Mouse (Mus musculus) forebrain, embryonic 12.5 days (tissue): ENCODE data around the gene Maml3. TPM values are rescaled to one million over a fixed set of nuclear protein-coding genes. Genes with fewer than 3 reads are reported as not detected.

Experiments used
- ATAC-seq: fragments of 200-750 bp; cut with Nextera tagmentation; 2 replicates; pipeline ENCODE4 v1.8.0; 2017; ENCODE audit warnings: moderate TSS enrichment; ENCODE audit not compliant: low FRiP score
- H3K27ac ChIP-seq: fragments of 300-500 bp; sonication (generic); 2 replicates; pipeline ENCODE4 v1.5.1; 2016; ENCODE audit warnings: mild to moderate bottlenecking
- H3K27me3 ChIP-seq: fragments of 300-500 bp; sonication (generic); 2 replicates; pipeline ENCODE4 v1.6.1; 2016; ENCODE audit warnings: mild to moderate bottlenecking
- H3K36me3 ChIP-seq: fragments of 300-500 bp; sonication (generic); replicated peaks from 2 replicates; pipeline ENCODE4 v1.6.1; 2016; ENCODE audit warnings: mild to moderate bottlenecking
- H3K4me1 ChIP-seq: fragments of 300-500 bp; sonication (generic); 2 replicates; pipeline ENCODE4 v1.6.1; 2016
- H3K4me2 ChIP-seq: fragments of 300-500 bp; sonication (generic); 2 replicates; pipeline ENCODE4 v1.6.1; 2016; ENCODE audit warnings: mild to moderate bottlenecking, moderate library complexity
- H3K4me3 ChIP-seq: fragments of 300-500 bp; sonication (generic); replicated peaks from 2 replicates; pipeline ENCODE4 v1.5.1; 2016; ENCODE audit warnings: mild to moderate bottlenecking
- H3K9ac ChIP-seq: fragments of 300-500 bp; sonication (generic); 2 replicates; pipeline ENCODE4 v1.6.1; 2016; ENCODE audit warnings: mild to moderate bottlenecking
- H3K9me3 ChIP-seq: fragments of 300-500 bp; sonication (generic); 2 replicates; pipeline ENCODE4 v1.6.1; 2016
- WGBS: fragments of 180-500 bp; shearing (Covaris S2); methylation state at CpG from one replicate; pipeline ENCODE4 v1.1.7; 2016; 5-methylcytosine and 5-hydroxymethylcytosine counted together
- polyA plus RNA-seq: library from polyadenylated mRNA; unstranded; fragments of >200 nt; fragmentation: Nextera tagmentation; extraction: Ambion mirVana; gene quantifications from 2 replicates; pipeline ENCODE4 v1.2.1, GENCODE M21; 2016

The Maml3 gene
- polyA plus RNA-seq, 1 experiment from 2014 or later, result 7.6 TPM

GRCm38 (mm10) chr3:51773587-51773986, 331.3 kb downstream of the Maml3 start:
- WGBS, result 83% methylated on average over 5 of the region's 5 CpGs

DNA sequence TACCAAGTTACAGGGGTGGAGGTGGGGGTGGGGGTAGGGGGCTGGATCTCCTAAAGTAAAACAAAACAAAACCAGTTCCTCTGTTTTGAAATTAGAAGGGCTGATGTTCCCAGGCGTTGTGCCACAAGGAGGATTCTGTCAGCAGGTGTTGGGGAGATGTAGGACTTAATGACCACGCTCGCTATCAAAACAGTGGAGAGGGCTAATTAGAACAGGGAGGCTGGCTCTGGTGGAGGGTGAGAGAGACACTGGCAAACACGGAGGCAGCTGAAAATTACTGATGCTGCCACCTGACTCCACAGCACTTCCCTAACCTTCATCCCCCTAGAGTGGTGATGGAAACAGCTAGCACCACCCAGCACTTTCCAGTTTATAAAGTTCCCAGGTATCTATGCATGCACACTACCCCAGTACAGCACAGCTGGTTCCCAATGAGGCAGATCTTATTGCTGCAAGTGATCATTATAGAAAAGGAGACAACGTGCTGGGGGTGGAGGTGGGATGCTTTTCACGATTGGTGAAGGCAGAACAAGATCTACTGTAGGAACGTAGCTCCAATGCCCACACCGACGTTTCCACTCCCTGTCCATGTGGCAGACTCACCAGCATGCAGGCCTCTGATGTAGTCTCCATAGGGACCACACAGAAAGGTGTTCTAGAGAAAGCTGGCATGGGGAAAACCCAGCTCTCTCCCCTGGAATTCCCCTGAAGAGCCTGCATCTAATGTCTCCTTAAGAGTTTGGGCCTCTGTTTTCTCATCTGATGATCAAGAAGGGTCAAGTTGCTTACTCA, 332.8 kb downstream of the Maml3 start:
- no peak overlapping the region for H3K4me2 ChIP-seq
- H3K9me3 ChIP-seq, result no peaks in the 10 kb centered on the region
- H3K4me1 ChIP-seq, result peaks cover 14% of the 10 kb centered on the region
- H3K9ac ChIP-seq, result no peak overlapping the region
- 57% methylated on average over 9 of the region's 9 CpGs for WGBS
- no peak overlapping the region for H3K4me3 ChIP-seq
- H3K27ac ChIP-seq, result peak overlapping the region; percentile 57
- H3K27me3 ChIP-seq, result no peaks in the 10 kb centered on the region
- H3K36me3 ChIP-seq, result no peaks in the 10 kb centered on the region
- ATAC-seq, result peak; percentile 74

More at GRCm38 (mm10) chr3:51773587-51773986, 331.3 kb downstream of the Maml3 start:
- H3K9me3 ChIP-seq, result no peaks in the 10 kb centered on the region
- no peak for ATAC-seq
- H3K27me3 ChIP-seq, result no peaks in the 10 kb centered on the region
- no peak overlapping the region for H3K9ac ChIP-seq
- H3K4me1 ChIP-seq, result peaks cover 22% of the 10 kb centered on the region
- no peaks in the 10 kb centered on the region for H3K36me3 ChIP-seq
- no peak overlapping the region for H3K4me2 ChIP-seq
- no peak overlapping the region for H3K4me3 ChIP-seq
- H3K27ac ChIP-seq, result no peak overlapping the region

- Histone ChIP-seq H3K36me3 (no peaks in the 10 kb centered on the region), H3K9ac (no peak overlapping the region), H3K27me3 (no peaks in the 10 kb centered on the region), H3K27ac (no peak overlapping the region), H3K4me2 (no peak overlapping the region), H3K9me3 (no peaks in the 10 kb centered on the region), H3K4me1 (peaks cover 14% of the 10 kb centered on the region), H3K4me3 (no peak overlapping the region)
- 94% methylated on average over 6 of the region's 6 CpGs for WGBS
- ATAC-seq, result no peak
These were observed 335.7 kb downstream of the Maml3 start for GRCm38 (mm10) chr3:51769196-51769595.

DNA sequence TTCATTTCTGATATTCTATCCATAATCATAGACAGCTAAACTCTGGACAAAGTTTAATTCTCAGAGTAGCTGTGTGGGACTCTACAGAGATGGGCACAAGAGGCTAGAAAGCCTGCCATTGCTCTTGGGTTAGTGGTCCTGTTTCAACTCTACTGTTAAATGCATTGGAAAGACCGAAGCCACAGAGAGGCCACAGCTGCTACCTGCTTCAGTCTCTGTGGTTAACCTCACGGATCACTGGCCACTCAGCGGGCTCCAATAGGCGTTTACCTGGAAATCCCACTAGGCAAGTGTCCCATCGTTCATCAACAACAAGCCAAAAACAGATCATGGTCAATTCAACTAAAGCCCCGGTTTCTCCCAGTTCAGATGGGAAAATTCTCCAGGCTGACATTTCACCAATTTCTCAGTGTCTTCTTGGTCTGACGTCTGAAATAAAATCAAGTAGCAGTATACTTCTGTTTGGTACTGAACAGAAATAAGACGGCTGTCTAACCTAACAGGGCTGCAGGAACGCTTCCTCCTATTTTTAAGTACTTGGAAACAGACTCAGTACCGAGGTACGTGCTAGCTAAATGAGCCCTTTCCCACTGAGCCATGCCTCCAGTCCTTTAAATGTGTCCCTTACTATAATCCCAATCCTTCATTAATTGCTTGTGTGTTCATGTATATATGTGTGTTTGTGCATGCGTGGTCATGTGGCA, 339.5 kb downstream of the Maml3 start:
- Histone ChIP-seq H3K4me1 (peaks cover 13% of the 10 kb centered on the region), H3K4me3 (no peak overlapping the region), H3K9me3 (no peaks in the 10 kb centered on the region), H3K36me3 (no peaks in the 10 kb centered on the region), H3K4me2 (no peak overlapping the region), H3K9ac (no peak overlapping the region), H3K27ac (0 out of 2 replicates have a peak overlapping the region, but pooled peaks have one; percentile 36), H3K27me3 (no peaks in the 10 kb centered on the region)
- no peak for ATAC-seq
- 84% methylated on average over 12 of the region's 12 CpGs for WGBS

DNA sequence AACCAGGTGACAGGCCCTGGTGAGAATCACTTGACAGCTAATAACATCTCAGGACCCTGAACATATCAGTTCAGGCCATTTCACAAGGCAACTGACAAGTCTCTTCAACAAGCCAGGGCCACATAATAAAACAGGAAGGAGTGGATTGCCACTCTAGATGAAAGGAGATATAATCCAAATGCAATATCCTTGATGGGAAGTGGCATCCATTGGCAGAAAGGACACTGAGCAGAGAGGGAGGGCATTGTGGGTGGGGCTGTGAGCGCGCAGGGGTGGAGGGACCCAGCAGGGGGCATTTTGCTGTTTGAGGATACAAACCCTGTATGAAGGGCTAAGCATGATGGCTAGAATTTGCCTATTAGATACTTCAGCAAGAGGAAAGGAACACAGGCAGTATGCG, 340.7 kb downstream of the Maml3 start:
- no peaks in the 10 kb centered on the region for H3K27me3 ChIP-seq
- no peaks in the 10 kb centered on the region for H3K36me3 ChIP-seq
- H3K9me3 ChIP-seq, result no peaks in the 10 kb centered on the region
- H3K4me2 ChIP-seq, result no peak overlapping the region
- ATAC-seq, result no peak
- no peak overlapping the region for H3K4me3 ChIP-seq
- no peak overlapping the region for H3K9ac ChIP-seq
- H3K4me1 ChIP-seq, result peaks cover 13% of the 10 kb centered on the region
- 90% methylated on average over 3 of the region's 3 CpGs for WGBS
- no peak overlapping the region for H3K27ac ChIP-seq

DNA sequence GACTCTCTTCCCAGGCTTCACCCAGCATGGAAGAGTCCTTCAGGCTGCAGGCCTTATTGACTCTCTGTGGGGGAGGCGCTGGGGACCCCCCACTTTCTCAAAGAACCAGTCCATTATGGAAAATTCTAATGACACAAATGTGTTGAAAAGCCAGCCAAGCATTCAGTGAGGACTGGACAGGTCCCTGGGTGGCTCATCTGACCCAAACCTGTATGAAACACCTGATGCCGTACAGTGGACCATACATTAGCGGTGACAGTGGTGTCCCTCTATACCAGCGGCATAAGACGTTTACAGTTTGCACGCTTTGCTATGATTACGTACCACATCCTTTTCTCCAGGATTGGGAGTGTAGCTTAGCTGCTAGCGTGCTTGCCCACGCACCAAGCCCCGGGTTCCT, 342.0 kb downstream of the Maml3 start:
- Histone ChIP-seq H3K36me3 (no peaks in the 10 kb centered on the region), H3K9ac (no peak overlapping the region), H3K4me2 (no peak overlapping the region), H3K4me1 (peaks cover 13% of the 10 kb centered on the region), H3K9me3 (no peaks in the 10 kb centered on the region), H3K4me3 (no peak overlapping the region), H3K27ac (peak overlapping the region; percentile 3; the same call in 1 of the 2 replicates), H3K27me3 (no peaks in the 10 kb centered on the region)
- ATAC-seq, result no peak
- WGBS, result 89% methylated on average over 10 of the region's 10 CpGs

- H3K4me1 ChIP-seq, result peaks cover 16% of the 10 kb centered on the region
- no peak overlapping the region for H3K9ac ChIP-seq
- no peak overlapping the region for H3K4me3 ChIP-seq
- WGBS, result 88% methylated on average over 3 of the region's 3 CpGs
- H3K27ac ChIP-seq, result no peak overlapping the region
- no peaks in the 10 kb centered on the region for H3K36me3 ChIP-seq
- ATAC-seq, result no peak
- no peaks in the 10 kb centered on the region for H3K9me3 ChIP-seq
- no peaks in the 10 kb centered on the region for H3K27me3 ChIP-seq
- H3K4me2 ChIP-seq, result no peak overlapping the region
These were observed 345.3 kb downstream of the Maml3 start for GRCm38 (mm10) chr3:51759534-51759933.

- Histone ChIP-seq H3K9ac (no peak overlapping the region), H3K4me1 (peaks cover 9% of the 10 kb centered on the region; the same call in 1 of the 2 replicates), H3K36me3 (no peaks in the 10 kb centered on the region), H3K27me3 (no peaks in the 10 kb centered on the region), H3K9me3 (no peaks in the 10 kb centered on the region), H3K4me2 (no peak overlapping the region), H3K4me3 (no peak overlapping the region), H3K27ac (no peak overlapping the region)
- no peak for ATAC-seq
- 90% methylated on average over 5 of the region's 5 CpGs for WGBS
These were observed 347.8 kb downstream of the Maml3 start for GRCm38 (mm10) chr3:51757032-51757431.

GRCm38 (mm10) chr3:51756283-51756682, 348.6 kb downstream of the Maml3 start:
- H3K27ac ChIP-seq, result no peak overlapping the region
- 95% methylated on average over 5 of the region's 5 CpGs for WGBS
- peaks cover 7% of the 10 kb centered on the region for H3K4me1 ChIP-seq
- H3K4me2 ChIP-seq, result no peak overlapping the region
- H3K27me3 ChIP-seq, result no peaks in the 10 kb centered on the region
- H3K9ac ChIP-seq, result no peak overlapping the region
- H3K4me3 ChIP-seq, result no peak overlapping the region
- no peaks in the 10 kb centered on the region for H3K36me3 ChIP-seq
- no peaks in the 10 kb centered on the region for H3K9me3 ChIP-seq
- ATAC-seq, result no peak

GRCm38 (mm10) chr3:51753262-51753661, 351.6 kb downstream of the Maml3 start:
- 93% methylated on average over 5 of the region's 5 CpGs for WGBS
- Histone ChIP-seq H3K27ac (no peak overlapping the region), H3K9me3 (no peaks in the 10 kb centered on the region)

GRCm38 (mm10) chr3:51751440-51751839, 353.4 kb downstream of the Maml3 start:
- no peak overlapping the region for H3K4me2 ChIP-seq
- ATAC-seq, result no peak
- no peaks in the 10 kb centered on the region for H3K36me3 ChIP-seq
- H3K4me3 ChIP-seq, result no peak overlapping the region
- no peaks in the 10 kb centered on the region for H3K27me3 ChIP-seq
- WGBS, result 73% methylated on average over 12 of the region's 12 CpGs
- no peak overlapping the region for H3K9ac ChIP-seq
- peaks cover 42% of the 10 kb centered on the region for H3K4me1 ChIP-seq
- peak overlapping the region; percentile 50; the same call in 1 of the 2 replicates for H3K27ac ChIP-seq
- H3K9me3 ChIP-seq, result no peaks in the 10 kb centered on the region

More at GRCm38 (mm10) chr3:51753262-51753661, 351.6 kb downstream of the Maml3 start:
- Histone ChIP-seq H3K4me1 (peaks cover 36% of the 10 kb centered on the region), H3K27me3 (no peaks in the 10 kb centered on the region), H3K9ac (no peak overlapping the region), H3K4me3 (no peak overlapping the region), H3K4me2 (no peak overlapping the region), H3K36me3 (no peaks in the 10 kb centered on the region)
- ATAC-seq, result no peak

- Histone ChIP-seq H3K4me3 (no peak overlapping the region), H3K4me1 (peaks cover 40% of the 10 kb centered on the region), H3K4me2 (no peak overlapping the region), H3K9ac (no peak overlapping the region), H3K27me3 (no peaks in the 10 kb centered on the region), H3K27ac (peak overlapping the region; percentile 84), H3K36me3 (no peaks in the 10 kb centered on the region), H3K9me3 (no peaks in the 10 kb centered on the region)
- WGBS, result 46% methylated on average over 8 of the region's 8 CpGs
- ATAC-seq, result no peak; the same call in 1 of the 2 replicates
These were observed 354.9 kb downstream of the Maml3 start for GRCm38 (mm10) chr3:51749812-51750481.
